Mouse (Mus musculus): ENCODE measurements around the gene Ptprn. TPM values are rescaled to one million over a fixed set of nuclear protein-coding genes. Genes with fewer than 3 reads are reported as not detected.

The Ptprn gene
- total RNA-seq, 2 experiments from 2014 or later: not detected

DNA sequence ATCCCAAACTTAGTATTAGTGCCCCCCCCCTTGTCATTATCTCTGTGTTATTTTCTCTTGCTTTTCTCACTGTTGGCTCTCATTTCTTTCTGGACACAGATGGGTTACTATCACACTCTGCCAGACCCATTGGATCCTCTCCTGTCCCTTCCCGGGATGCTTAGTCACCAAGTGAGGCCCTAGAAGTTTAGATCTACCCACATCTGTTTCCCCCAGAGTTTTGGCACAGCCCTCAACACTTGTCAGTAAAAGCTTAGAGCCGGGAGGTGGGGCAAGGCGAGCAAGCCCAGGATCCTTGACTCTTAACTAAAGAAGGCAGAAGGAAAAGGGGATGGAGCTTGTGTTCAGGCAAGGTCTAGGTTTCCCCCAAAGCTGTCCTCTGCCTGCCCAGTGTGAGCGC lies 35.1 kb downstream of the Ptprn start:
- ATAC-seq (replicated peaks; ENCODE audit: low FRiP score, poor library complexity, severe bottlenecking): peak; percentile 81

DNA sequence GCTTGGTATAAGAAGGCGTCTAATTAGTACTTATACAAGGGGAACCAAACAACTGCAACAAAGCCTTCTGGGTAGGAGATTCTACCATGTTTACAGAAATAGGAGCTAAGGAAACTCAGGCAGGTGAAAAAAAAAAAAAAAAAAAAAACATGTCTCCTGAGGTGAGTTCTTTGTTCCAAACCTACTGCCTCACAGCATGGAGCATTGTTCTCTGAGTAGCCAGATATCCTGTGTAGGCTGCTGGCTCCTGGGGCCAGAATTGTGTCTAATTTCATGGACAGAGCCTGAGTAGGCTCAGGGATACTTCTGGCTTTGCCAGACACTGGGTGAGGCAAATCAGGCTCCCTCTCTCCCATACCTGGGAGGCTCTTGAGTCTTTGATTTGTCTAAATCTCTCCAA lies 36.6 kb downstream of the Ptprn start:
- no peak for ATAC-seq (replicated peaks; ENCODE audit: low FRiP score, poor library complexity, severe bottlenecking)

DNA sequence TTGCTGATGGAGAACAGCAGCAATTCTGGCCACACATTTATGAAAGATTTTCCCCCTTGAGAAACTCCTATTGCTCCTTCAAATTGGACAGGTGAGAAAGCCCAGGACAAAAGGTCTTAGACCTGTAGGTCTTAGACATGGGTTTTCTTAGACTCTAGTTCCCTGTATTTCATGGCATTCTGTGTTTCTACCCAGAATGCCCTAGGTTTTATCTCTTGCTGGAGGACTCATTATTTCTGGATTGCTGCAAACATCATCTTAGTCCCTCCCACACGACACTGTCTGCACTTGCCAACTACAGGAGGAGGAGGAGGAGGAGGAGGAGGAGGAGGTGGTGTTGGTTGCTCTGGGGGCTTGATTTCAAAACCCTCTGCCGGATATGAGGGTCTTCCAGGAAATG lies 38.2 kb downstream of the Ptprn start:
- no peak for ATAC-seq (replicated peaks; ENCODE audit: low FRiP score, poor library complexity, severe bottlenecking)

DNA sequence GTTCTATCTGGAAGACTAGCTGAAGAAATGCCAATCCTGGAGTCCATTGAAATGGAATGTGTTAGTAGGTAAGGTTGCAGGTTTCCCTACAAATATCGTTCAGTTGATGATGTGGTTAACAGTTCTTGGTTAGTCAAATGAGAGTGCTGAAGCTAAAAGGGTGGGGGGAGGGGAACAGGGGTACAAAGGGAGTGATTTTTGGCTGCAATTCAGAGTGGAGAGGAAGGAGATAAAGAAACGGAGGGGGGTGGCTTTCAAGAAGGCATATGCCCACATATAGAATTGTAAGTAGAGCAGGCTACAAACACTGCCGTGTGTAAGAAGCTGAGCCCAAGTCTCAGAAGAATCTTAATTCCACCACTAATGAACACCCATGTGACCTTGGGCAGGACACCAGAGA lies 38.8 kb downstream of the Ptprn start:
- ATAC-seq (replicated peaks; ENCODE audit: low FRiP score, poor library complexity, severe bottlenecking): no peak

DNA sequence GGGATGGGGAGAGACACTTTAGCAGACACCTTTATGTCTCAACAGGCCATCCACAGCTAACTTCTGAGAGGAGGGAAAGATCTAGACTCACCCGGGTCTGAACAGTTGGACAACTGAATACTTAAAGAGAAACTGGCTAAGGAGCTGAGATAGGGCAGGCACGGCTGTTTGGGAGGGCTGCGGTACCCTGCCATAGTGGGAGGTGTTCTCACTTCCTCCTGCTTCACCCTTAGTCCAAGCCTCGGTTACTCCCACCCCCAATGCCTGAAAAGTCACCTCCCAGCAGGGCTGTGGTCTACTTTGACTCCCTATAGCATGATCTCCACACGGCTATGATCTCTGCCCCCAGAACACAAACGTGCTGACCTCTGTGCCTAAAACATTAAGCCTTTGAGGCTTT lies 40.8 kb downstream of the Ptprn start:
- ATAC-seq (replicated peaks; ENCODE audit: low FRiP score, poor library complexity, severe bottlenecking): no peak

DNA sequence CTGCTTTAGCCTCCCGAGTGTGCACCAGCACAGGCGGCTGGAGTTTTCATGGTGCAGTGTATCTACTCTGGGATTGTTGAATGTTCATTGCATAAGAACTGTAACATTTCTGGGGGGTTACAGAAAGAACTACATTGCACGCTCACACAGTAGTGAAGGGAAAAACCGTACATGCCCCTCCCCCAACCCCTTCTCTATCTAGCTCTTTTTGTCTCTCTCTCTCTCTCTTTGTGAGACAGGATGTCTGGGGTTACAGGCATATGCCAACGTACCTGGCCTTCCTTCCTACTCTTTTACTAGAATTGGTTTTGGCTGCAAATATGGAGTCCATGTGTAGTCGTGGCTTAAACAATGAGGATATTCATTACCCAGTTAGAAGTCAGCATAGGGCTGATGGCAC lies 41.4 kb downstream of the Ptprn start:
- ATAC-seq (replicated peaks; ENCODE audit: low FRiP score, poor library complexity, severe bottlenecking): no peak

DNA sequence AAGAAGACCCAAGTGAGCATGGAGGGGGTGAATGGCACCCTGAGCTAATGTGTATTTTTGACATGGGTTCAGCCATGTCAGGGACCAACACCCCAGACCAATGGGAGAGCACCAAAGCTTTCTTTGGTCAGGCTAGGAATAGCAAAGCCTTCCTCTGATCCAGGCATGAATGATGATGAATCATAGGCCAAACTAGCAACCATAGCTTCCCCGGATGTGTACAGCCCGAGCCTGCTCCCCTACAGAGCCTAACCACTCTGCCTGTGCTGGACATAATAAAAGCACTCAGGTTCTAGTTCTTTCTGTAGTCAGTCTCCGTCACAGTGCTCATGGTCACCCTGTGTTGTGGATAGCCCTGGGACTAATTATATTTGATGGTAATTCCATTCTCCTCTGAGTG lies 42.8 kb downstream of the Ptprn start:
- no peak for ATAC-seq (replicated peaks; ENCODE audit: low FRiP score, poor library complexity, severe bottlenecking)

DNA sequence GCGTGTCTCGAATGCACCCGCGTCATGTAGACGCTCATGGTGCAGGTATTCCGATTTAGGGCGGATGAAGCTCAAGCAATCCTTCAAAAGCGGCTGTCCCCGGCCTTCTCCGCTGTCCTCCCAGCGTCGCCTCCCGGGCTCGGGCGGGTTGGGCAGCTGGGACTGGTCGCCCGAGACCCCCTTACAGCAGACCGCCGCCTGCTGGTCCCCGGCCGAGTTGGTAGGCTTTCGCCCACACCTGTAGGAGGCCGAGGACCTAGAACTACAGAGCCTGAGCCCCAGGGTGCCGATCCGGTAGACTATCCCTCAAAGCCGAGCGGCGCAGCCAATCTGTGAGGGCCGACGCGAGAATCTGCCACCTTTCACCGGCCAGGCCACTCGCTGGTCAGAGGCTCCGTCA lies 44.8 kb downstream of the Ptprn start, which contains the start of gene Tuba4a:
Gene Tuba4a (minus strand): TSS at position 335 of the 400 bp plus-strand sequence.
- ATAC-seq (replicated peaks; ENCODE audit: low FRiP score, poor library complexity, severe bottlenecking): peak; percentile 7; the same call in 1 of the 2 replicates

DNA sequence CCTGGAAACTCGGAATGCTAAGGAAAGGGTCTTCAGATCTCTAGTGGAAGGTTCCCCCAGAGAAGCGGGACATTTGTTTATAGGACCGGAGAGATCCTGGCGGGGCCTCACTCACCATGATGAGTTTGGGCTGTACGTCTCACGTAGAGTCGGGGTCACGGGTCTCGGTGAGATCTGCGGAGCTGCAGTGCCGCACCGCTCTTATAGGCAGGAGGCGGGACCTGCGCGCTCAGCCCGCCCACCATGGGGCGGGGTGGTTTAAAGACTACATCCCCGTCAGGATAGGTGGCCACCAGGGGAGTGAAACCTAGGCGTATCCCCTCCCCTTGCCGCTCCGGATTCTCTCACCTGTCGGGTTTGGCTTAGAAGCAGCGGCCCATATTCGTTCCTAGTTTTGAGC lies 45.2 kb downstream of the Ptprn start:
- ATAC-seq (replicated peaks; ENCODE audit: low FRiP score, poor library complexity, severe bottlenecking): peak; percentile 79

DNA sequence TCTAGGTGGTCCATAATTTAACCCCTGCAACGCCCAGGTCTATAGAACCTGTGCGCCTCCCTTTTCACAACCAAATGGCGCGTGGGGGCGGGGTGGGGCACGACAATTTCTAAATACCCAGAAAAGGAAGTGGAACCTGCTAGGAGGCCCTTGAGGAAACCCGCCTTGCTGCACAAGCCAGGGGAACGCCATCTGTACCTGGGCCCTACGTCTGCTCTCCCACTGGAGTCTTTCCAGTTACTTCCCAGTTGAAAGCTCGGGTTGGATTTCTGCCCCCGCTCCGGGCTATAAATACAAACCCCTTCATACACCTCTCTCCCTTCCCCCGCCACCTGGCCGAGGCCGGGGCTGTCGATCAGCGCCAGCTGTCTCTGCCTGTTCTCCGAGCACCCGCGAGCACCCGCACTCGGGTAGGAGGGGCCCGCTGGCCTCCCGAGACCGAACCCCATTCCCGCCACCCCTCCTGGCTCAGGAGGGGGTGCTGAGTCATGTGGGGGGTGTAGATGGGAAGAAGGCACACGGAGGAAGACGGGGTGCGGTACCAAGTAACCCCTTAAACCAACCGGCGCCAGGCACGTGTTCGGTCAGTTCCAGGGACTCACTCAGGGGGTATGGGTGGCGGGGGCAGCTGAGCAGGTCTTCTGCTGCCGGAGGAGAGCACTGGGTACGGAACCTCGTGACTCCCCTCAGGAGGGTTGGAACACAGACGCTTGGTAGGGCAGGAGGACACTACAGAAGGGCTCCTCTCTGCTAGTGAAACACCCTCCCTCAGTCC lies 45.9 kb downstream of the Ptprn start:
- peak; percentile 65 for ATAC-seq (replicated peaks; ENCODE audit: low FRiP score, poor library complexity, severe bottlenecking)

DNA sequence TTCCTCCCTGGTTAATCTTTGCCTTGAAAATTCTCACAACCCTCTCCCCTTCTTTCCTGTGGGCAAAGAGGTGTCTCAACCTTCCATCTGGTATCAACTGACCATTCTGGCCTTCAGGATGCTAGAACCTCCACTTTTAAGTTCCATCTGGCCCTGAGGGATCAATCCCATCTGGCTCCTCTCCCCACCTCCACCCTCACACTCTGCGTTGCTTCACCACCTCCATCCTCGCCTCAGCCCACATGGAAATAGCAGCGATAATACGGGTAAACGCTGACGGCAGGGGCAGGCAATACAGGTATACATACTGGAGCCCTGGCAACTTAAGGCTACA lies 46.4 kb downstream of the Ptprn start:
- ATAC-seq (replicated peaks; ENCODE audit: low FRiP score, poor library complexity, severe bottlenecking): no peak

DNA sequence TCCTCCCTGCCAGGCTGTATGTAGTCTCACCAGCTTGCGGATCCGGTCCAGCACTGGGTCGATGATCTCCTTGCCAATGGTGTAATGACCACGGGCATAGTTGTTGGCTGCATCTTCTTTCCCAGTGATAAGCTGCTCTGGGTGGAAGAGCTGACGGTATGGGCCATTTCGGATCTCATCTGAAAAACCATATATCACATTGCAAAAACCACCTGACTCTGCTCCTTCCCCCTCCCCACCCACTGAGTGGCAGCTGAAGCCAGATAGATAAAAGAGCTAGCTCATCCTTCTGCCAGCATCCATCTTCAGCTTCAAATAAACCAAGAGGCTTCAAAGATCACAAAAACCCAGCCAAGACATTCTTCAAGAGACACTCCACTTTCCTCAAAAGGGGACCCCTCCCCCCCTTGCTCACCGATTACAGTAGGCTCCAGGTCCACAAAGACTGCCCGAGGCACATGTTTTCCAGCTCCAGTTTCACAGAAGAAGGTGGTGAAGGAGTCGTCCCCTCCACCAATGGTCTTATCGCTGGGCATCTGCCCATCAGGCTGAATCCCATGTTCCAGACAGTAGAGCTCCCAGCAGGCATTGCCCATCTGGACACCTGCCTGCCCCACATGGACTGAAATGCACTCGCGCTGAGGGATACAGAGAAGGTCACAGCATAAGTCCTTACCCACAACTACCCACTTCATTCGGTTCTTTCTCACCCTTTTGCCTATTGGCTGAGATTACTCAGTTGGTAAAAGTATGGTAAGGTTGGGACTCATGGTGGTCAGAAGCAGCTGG lies 47.3 kb downstream of the Ptprn start:
- peak; percentile 62 for ATAC-seq (replicated peaks; ENCODE audit: low FRiP score, poor library complexity, severe bottlenecking)

DNA sequence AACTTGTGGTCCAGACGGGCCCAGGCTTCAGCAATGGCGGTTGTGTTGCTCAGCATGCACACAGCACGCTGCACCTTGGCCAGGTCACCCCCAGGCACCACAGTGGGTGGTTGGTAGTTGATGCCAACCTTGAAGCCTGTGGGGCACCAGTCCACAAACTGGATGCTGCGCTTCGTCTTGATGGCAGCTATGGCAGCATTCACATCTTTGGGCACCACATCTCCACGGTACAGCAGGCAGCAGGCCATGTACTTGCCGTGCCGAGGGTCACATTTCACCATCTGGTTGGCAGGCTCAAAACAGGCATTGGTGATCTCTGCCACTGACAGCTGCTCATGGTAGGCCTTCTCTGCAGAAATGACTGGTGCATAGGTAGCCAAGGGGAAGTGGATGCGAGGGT lies 48.5 kb downstream of the Ptprn start:
- no peak for ATAC-seq (replicated peaks; ENCODE audit: low FRiP score, poor library complexity, severe bottlenecking)

DNA sequence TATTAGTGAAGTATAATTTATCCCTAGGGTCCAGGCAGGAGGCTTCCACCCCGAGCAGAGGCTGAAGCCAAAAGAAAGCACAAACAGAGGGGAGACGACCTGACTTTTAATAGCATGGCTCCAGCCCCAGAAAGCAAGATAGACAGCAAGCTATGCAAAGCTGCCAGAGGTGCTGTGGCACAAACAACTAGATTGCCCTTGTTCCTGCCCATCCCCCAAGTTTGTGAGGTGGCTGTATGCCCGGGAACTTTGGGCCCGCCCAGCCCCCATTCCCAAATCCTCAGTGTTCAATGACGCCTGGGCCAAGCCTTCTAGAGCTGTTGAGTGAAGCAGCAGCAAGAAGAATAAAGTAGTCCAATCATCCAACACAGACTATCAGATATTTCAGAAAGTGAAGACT lies 49.4 kb downstream of the Ptprn start:
- ATAC-seq (replicated peaks; ENCODE audit: low FRiP score, poor library complexity, severe bottlenecking): no peak

DNA sequence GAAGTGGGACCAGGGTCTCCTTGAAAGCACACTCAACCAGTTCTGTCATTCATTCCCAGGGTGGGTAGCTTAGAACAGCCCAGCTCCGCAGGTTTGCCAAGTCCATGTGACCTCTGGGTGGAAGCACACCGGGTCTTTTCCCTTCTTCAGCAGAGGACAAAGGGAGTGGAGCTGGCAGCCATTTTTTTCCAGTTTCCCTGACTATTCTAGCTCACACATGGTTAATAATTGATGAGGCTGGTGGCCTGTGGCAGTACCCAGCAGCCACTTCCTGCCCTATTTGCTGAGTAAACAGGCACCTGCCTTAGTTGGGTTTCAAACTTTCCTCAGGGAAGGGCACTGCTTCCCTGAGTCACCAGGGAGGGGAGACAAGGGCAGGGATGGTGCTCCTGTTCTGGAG lies 49.9 kb downstream of the Ptprn start:
- no peak for ATAC-seq (replicated peaks; ENCODE audit: low FRiP score, poor library complexity, severe bottlenecking)

DNA sequence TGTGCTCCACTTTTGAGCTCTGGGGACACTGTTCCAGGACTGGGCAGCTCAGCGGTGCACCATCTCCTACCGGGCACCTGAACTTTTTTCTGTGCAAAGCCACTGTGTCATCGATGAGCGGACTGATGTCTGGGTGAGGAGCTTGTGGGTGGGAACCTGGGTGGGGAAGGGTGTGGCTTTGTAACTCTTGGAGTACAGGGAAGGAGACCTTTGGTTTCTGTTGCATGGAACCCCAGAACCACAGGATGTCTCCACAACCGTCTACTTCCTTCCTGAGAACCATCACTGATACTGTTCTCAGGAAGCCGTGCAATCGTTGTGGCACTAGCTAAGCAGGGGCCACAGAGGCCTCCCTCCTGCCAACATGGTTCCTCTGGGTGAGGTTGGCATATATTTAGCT lies 51.2 kb downstream of the Ptprn start:
- 0 out of 2 replicates have a peak, but pooled peaks have one; percentile 15 for ATAC-seq (replicated peaks; ENCODE audit: low FRiP score, poor library complexity, severe bottlenecking)

DNA sequence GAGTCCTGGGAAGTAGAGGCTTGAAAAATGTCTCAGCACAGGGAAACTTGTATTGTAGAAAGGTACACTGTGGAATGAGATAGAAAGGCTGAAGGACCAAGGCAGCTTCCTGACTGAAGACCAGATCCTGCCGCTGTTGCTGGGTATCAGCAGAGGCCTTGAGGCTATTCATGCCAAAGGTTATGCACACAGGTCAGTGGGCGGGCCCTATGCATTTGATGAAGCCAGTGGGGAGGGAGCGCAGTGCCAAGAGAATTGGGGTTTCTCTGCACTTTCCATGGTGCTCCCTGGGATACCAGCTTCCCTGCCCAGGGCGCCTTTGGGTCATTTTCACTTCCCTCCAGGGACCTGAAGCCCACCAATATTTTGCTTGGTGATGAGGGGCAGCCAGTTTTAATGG lies 51.8 kb downstream of the Ptprn start:
- ATAC-seq (replicated peaks; ENCODE audit: low FRiP score, poor library complexity, severe bottlenecking): no peak

DNA sequence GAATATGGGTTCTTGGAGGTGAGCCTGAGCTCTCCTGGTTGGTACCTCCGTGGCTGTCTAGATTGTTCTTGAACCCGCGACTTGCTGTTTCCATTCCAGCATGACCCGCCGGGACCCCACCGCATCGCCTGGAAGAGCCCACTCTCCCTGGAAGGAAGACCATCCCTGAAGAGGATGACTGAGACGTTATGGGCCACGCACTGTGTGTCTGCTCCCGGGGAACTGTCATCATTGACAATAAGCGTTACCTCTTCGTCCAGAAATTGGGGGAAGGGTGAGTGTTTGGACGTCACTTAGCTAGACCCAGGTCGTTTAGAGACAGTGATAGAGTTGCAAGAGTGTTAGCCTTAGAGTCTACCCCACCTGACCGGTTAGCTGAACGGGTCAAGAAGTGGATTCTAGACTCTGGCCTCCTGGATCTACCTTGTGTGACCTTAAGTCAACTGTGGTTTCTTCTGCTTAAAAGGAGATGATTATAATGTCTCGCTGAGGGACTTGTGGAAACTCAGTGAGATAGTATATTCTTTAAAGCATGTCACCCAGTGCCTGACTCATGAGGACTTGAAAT lies 53.1 kb downstream of the Ptprn start:
- ATAC-seq (replicated peaks; ENCODE audit: low FRiP score, poor library complexity, severe bottlenecking): no peak

DNA sequence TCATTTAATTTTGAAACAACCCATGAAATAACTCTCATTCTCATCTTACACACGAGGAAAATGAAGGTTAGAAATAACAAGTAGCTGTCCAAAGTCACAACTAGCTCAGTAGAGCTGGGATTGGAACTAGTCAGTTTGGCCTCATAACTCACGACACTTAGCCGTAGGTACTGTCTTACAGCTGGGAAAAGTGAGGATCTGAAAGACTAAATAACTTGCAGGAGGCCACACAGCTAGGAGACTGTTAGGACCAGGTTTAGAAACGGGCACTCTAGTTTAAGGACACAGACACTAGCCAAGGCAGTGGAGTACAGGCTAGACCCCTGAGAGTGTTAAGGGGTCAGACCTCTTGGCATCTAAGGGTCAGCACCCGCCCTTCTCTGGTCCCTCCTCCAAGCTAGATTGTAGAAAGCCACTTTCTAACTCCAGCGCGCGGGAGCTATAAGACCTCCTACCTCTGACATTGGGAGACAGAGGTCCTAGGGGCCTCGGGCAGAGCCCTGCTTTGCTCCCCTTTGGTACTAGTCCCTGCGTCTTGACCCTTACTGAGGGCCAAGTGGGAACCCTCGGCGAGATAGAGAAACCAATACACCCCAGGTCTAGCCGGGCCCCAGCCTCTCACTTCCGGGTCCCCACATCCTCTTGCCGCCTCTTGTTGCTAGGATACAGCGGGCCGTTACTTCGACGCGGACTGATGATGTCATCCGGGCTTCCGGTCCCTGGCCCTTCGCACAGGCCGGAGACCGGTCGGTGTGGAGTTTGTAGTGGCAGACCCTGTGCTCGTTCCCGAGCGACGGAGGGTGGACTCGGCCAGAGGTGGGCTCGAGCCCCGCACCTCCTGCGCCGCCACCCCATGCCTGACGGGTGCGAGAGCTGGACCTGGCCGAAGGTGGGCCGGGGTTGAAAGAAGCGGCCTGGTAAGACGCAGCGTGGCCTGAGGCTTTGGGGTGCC lies 53.9 kb downstream of the Ptprn start, which contains the start of the genes Glb1l and Stk16:
Gene Glb1l (minus strand): TSS at position 678 of the 952 bp plus-strand sequence.
Gene Stk16 (plus strand): TSS at position 703 of the 952 bp plus-strand sequence.
- ATAC-seq (replicated peaks; ENCODE audit: low FRiP score, poor library complexity, severe bottlenecking): peak; percentile 84
